Mouse (Mus musculus): Measurements from ENCODE around the gene Rbmx2. TPM values are rescaled to one million over a fixed set of nuclear protein-coding genes. Genes with fewer than 3 reads are reported as not detected.

Gene Rbmx2
- polyA plus RNA-seq, 1 experiment from 2014 or later, result 24.5 TPM

- Histone ChIP-seq H3K36me3 (ENCODE audit: control insufficient read depth, insufficient read depth, low read length) (no peaks in the 10 kb centered on the region; the same call in 1 of the 2 replicates), H3K4me2 (no peak overlapping the region), H3K27me3 (replicated peaks; ENCODE audit: control insufficient read depth, insufficient read depth, low read length) (no peaks in the 10 kb centered on the region), H3K9me3 (ENCODE audit: control insufficient read depth, low read length) (no peaks in the 10 kb centered on the region), H3K9ac (ENCODE audit: low read depth, low read length) (no peak overlapping the region), H3K4me3 (ENCODE audit: low read depth, low read length) (no peak overlapping the region), H3K27ac (ENCODE audit: low read depth, low read length) (no peak overlapping the region), H3K4me1 (replicated peaks; ENCODE audit: control insufficient read depth, insufficient read depth, low read length) (no peaks in the 10 kb centered on the region)
- 83% methylated on average over 8 of the region's 8 CpGs for WGBS
- ATAC-seq (replicated peaks; ENCODE audit: low FRiP score) (no peak), DNase-seq (ENCODE audit: low spot score) (no peak)
Observed at GRCm38 (mm10) chrX:48712846-48713245, 18.0 kb downstream of the Rbmx2 start.

- 45% methylated on average over 2 of the region's 2 CpGs for WGBS
- H3K4me2 ChIP-seq, result no peak overlapping the region
- H3K4me3 ChIP-seq (ENCODE audit: low read depth, low read length), result no peak overlapping the region
- DNase-seq (ENCODE audit: low spot score) (no peak), ATAC-seq (replicated peaks; ENCODE audit: low FRiP score) (no peak)
- no peaks in the 10 kb centered on the region for H3K9me3 ChIP-seq (ENCODE audit: control insufficient read depth, low read length)
- H3K36me3 ChIP-seq (ENCODE audit: control insufficient read depth, insufficient read depth, low read length), result no peaks in the 10 kb centered on the region
- H3K27me3 ChIP-seq (replicated peaks; ENCODE audit: control insufficient read depth, insufficient read depth, low read length), result no peaks in the 10 kb centered on the region
- no peak overlapping the region for H3K27ac ChIP-seq (ENCODE audit: low read depth, low read length)
- no peaks in the 10 kb centered on the region for H3K4me1 ChIP-seq (replicated peaks; ENCODE audit: control insufficient read depth, insufficient read depth, low read length)
- no peak overlapping the region for H3K9ac ChIP-seq (ENCODE audit: low read depth, low read length)
Observed at GRCm38 (mm10) chrX:48754710-48755283, 60.0 kb downstream of the Rbmx2 start.

Other genes starting within 250 kb of the Rbmx2 start
- 7.8 and 9.5 TPM in 2 replicates for gene Elf4, start 231.9 kb upstream of the Rbmx2 start, polyA plus RNA-seq (2014; fragmentation: Nextera tagmentation; extraction: Ambion mirVana)
- 98.6 and 102 TPM in 2 replicates for gene Aifm1, start 181.4 kb upstream of the Rbmx2 start, polyA plus RNA-seq (2014; fragmentation: Nextera tagmentation; extraction: Ambion mirVana)
- gene Rab33a, start 175.7 kb upstream of the Rbmx2 start, polyA plus RNA-seq (2014; fragmentation: Nextera tagmentation; extraction: Ambion mirVana), result 1.6 and 3.3 TPM in 2 replicates
- gene Zfp280c, start 100.5 kb upstream of the Rbmx2 start, polyA plus RNA-seq (2014; fragmentation: Nextera tagmentation; extraction: Ambion mirVana), result 10.7 and 11.9 TPM in 2 replicates
- gene Slc25a14, start 71.6 kb upstream of the Rbmx2 start, polyA plus RNA-seq (2014; fragmentation: Nextera tagmentation; extraction: Ambion mirVana), result 10.6 and 11.4 TPM in 2 replicates
- gene Gpr119, start 20.5 kb upstream of the Rbmx2 start, polyA plus RNA-seq (2014; fragmentation: Nextera tagmentation; extraction: Ambion mirVana), result 0.07 TPM in 1 of 2 replicates, not detected in the other
- gene Gm595, start 182.7 kb downstream of the Rbmx2 start, polyA plus RNA-seq (2014; fragmentation: Nextera tagmentation; extraction: Ambion mirVana), result 0.49 and 0.51 TPM in 2 replicates